Mouse (Mus musculus) stomach, postnatal 0 days (tissue): ENCODE data around the gene Fyco1.
A peak's percentile ranks its signal among the peaks of the same experiment; 100 is the strongest.

Source experiments
- CTCF ChIP-seq: IDR thresholded peaks from 2 replicates; pipeline ENCODE4 v1.5.1; 2016; ENCODE audit warnings: antibody characterized with exemption, low read depth, mild to moderate bottlenecking, moderate library complexity
- EP300 ChIP-seq: optimal IDR thresholded peaks from 2 replicates; pipeline ENCODE3; 2016; ENCODE audit warnings: antibody characterized with exemption

DNA sequence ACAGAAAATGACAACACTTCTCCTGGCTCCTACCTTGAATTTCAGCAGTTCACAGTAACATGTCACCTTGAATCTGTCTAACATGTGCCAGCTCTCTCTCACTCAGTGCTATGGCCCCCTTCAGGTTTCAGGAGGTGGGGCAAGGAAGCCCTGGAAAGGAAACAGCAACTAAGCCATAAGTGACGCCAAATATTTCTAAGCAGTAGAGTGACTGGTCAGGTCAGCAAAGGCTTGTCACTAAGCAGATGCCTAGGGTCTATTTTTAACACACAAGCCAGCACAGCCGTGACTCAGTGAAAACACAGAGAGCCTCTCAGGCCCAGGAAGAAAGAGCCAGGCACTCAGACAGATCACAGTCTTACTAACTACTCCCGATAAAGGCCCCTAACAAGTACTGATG, 6.6 kb downstream of the Fyco1 start:
- TF ChIP-seq EP300 (no peak), CTCF (peak; percentile 47)
